Mouse (Mus musculus): ENCODE measurements at regions not wholly inside any gene's neighbourhood (a gene's known extent, or its start where the extent isn't known, plus 50 kb on each side); places are given as distances from the start of the nearest gene placed in this dataset.

DNA sequence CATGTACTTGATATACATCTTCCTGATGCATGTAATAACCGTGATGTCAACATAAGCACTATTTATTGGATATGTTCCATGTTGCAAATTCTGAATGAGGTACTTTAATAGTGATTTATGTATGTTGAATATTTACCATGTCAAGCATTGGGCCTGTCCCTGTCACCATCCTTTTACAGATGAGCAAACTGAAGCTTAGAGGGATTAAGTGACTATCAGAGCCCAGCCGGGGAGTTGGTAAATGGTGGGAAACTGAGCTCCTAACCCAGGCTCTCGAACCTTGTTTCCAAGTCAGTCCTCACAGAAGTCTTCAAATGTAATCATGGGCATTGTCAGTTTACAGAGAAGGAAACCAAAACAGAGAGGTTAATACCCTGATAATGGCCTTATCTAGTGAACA lies 102.6 kb upstream of the Kcnab1 start:
- H3K4me3 ChIP-seq = no peak overlapping the region
- no peak overlapping the region for H3K27ac ChIP-seq (replicated peaks)
- no peak overlapping the region for H3K9ac ChIP-seq
- H3K4me2 ChIP-seq = no peak overlapping the region
- H3K9me3 ChIP-seq = no peaks in the 10 kb centered on the region
- H3K4me1 ChIP-seq (replicated peaks) = no peaks in the 10 kb centered on the region
- WGBS = 80% methylated on average over 3 of the region's 3 CpGs
- no peak for ATAC-seq (ENCODE audit: low read depth)
- no peaks in the 10 kb centered on the region for H3K27me3 ChIP-seq
- no peaks in the 10 kb centered on the region for H3K36me3 ChIP-seq

- no peaks in the 10 kb centered on the region for H3K27me3 ChIP-seq
- H3K36me3 ChIP-seq = no peaks in the 10 kb centered on the region
- H3K9me3 ChIP-seq = no peaks in the 10 kb centered on the region
- H3K4me2 ChIP-seq = no peak overlapping the region
- ATAC-seq (ENCODE audit: low read depth) = no peak
- H3K9ac ChIP-seq = no peak overlapping the region
- 78% methylated on average over 2 of the region's 2 CpGs for WGBS
- H3K27ac ChIP-seq (replicated peaks) = no peak overlapping the region
- no peaks in the 10 kb centered on the region for H3K4me1 ChIP-seq (replicated peaks)
- H3K4me3 ChIP-seq = no peak overlapping the region
These were observed 85.3 kb upstream of the Kcnab1 start for GRCm38 (mm10) chr3:65023876-65024275.

GRCm38 (mm10) chr3:65037626-65038025 lies 71.6 kb upstream of the Kcnab1 start:
- H3K4me3 ChIP-seq = no peak overlapping the region

DNA sequence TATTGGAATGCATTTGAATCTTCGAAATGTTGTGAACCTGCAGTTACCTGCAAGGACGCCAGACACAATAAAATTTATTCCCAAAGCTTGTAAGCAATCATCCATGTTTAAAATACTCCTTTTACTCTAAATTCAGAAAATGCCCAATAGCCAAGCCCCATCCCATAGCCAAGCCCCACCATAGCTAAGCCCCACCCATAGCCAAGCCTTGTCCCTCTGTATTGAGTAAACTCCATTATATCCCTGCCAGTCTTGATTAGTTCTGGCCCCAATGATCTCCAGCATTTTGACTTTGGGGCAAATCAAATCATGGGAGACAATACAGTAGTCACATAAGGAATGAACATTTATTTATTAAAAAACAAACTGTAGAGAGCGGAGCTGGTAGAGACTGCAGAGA lies 61.3 kb upstream of the Kcnab1 start:
- Histone ChIP-seq H3K27me3 (no peaks in the 10 kb centered on the region), H3K36me3 (no peaks in the 10 kb centered on the region), H3K4me3 (no peak overlapping the region), H3K9me3 (no peaks in the 10 kb centered on the region), H3K4me2 (no peak overlapping the region), H3K4me1 (replicated peaks) (no peaks in the 10 kb centered on the region), H3K27ac (replicated peaks) (no peak overlapping the region), H3K9ac (no peak overlapping the region)
- ATAC-seq (ENCODE audit: low read depth) = no peak
- WGBS = 90% methylated on average over 3 of the region's 3 CpGs

More at GRCm38 (mm10) chr3:65037626-65038025, 71.6 kb upstream of the Kcnab1 start:
- no peak overlapping the region for H3K4me2 ChIP-seq
- no peak overlapping the region for H3K9ac ChIP-seq
- no peaks in the 10 kb centered on the region for H3K36me3 ChIP-seq
- no peaks in the 10 kb centered on the region for H3K9me3 ChIP-seq
- no peak for ATAC-seq (ENCODE audit: low read depth)
- H3K27me3 ChIP-seq = no peaks in the 10 kb centered on the region
- 82% methylated on average over 2 of the region's 2 CpGs for WGBS
- H3K4me1 ChIP-seq (replicated peaks) = no peaks in the 10 kb centered on the region
- no peak overlapping the region for H3K27ac ChIP-seq (replicated peaks)

- no peak overlapping the region for H3K4me3 ChIP-seq
- WGBS = 52% methylated on average over 3 of the region's 3 CpGs
- H3K4me1 ChIP-seq (replicated peaks) = no peaks in the 10 kb centered on the region
- H3K36me3 ChIP-seq = no peaks in the 10 kb centered on the region
- H3K4me2 ChIP-seq = no peak overlapping the region
- H3K9ac ChIP-seq = no peak overlapping the region
- peak; percentile 15; the same call in 1 of the 2 replicates for ATAC-seq (ENCODE audit: low read depth)
- H3K9me3 ChIP-seq = no peaks in the 10 kb centered on the region
- H3K27me3 ChIP-seq = no peaks in the 10 kb centered on the region
- H3K27ac ChIP-seq (replicated peaks) = no peak overlapping the region
These were observed 53.8 kb upstream of the Kcnab1 start for GRCm38 (mm10) chr3:65055401-65055800.

Measured in neural tube, embryonic 13.5 days (tissue).